Mouse (Mus musculus) intestine, embryonic 15.5 days (tissue): Measurements from ENCODE around the gene Tbc1d10b. TPM values are rescaled to one million over a fixed set of nuclear protein-coding genes. Genes with fewer than 3 reads are reported as not detected.

Experiments used
- ATAC-seq: fragments of 200-750 bp; cut with Nextera tagmentation; 2 replicates; pipeline ENCODE4 v1.8.0; 2017; ENCODE audit warnings: moderate TSS enrichment, moderate library complexity
- H3K27ac ChIP-seq: fragments of 300-500 bp; sonication (generic); 2 replicates; pipeline ENCODE4 v1.5.1; 2015; ENCODE audit warnings: mild to moderate bottlenecking, inconsistent platforms
- H3K27me3 ChIP-seq: fragments of 300-500 bp; sonication (generic); replicated peaks from 2 replicates; pipeline ENCODE4 v1.6.1; 2015; ENCODE audit warnings: inconsistent platforms
- H3K36me3 ChIP-seq: fragments of 300-500 bp; sonication (generic); 2 replicates; pipeline ENCODE4 v1.6.1; 2015; ENCODE audit warnings: inconsistent platforms
- H3K4me1 ChIP-seq: fragments of 300-500 bp; sonication (generic); replicated peaks from 2 replicates; pipeline ENCODE4 v1.6.1; 2015; ENCODE audit warnings: inconsistent platforms
- H3K4me2 ChIP-seq: fragments of 300-500 bp; sonication (generic); replicated peaks from 2 replicates; pipeline ENCODE4 v1.6.1; 2015; ENCODE audit warnings: mild to moderate bottlenecking, inconsistent platforms
- H3K4me3 ChIP-seq: fragments of 300-500 bp; sonication (generic); replicated peaks from 2 replicates; pipeline ENCODE4 v1.5.1; 2015; ENCODE audit warnings: inconsistent platforms
- H3K9ac ChIP-seq: fragments of 300-500 bp; sonication (generic); 2 replicates; pipeline ENCODE4 v1.6.1; 2015; ENCODE audit warnings: inconsistent platforms
- H3K9me3 ChIP-seq: fragments of 300-500 bp; sonication (generic); 2 replicates; pipeline ENCODE4 v1.6.1; 2016; ENCODE audit warnings: inconsistent platforms
- WGBS: fragments of 180-500 bp; shearing (Covaris S2); methylation state at CpG from one replicate; pipeline ENCODE4 v1.1.7; 2015; 5-methylcytosine and 5-hydroxymethylcytosine counted together
- polyA plus RNA-seq: library from polyadenylated mRNA; unstranded; fragments of >200 nt; fragmentation: Nextera tagmentation; extraction: Ambion mirVana; gene quantifications from 2 replicates; pipeline ENCODE4 v1.2.1, GENCODE M21; 2015

Gene Tbc1d10b
- polyA plus RNA-seq, 1 experiment from 2014 or later, result 23.2 TPM

GRCm38 (mm10) chr7:127234777-127235176 lies 26.5 kb upstream of the Tbc1d10b start:
- Histone ChIP-seq H3K27ac (no peak overlapping the region), H3K9ac (no peak overlapping the region), H3K4me2 (no peak overlapping the region; the same call in 1 of the 2 replicates), H3K4me1 (peaks cover 18% of the 10 kb centered on the region), H3K9me3 (no peaks in the 10 kb centered on the region), H3K27me3 (no peaks in the 10 kb centered on the region), H3K4me3 (no peak overlapping the region), H3K36me3 (peaks cover 23% of the 10 kb centered on the region)
- WGBS, result 90% methylated on average over 2 of the region's 2 CpGs
- ATAC-seq, result no peak

DNA sequence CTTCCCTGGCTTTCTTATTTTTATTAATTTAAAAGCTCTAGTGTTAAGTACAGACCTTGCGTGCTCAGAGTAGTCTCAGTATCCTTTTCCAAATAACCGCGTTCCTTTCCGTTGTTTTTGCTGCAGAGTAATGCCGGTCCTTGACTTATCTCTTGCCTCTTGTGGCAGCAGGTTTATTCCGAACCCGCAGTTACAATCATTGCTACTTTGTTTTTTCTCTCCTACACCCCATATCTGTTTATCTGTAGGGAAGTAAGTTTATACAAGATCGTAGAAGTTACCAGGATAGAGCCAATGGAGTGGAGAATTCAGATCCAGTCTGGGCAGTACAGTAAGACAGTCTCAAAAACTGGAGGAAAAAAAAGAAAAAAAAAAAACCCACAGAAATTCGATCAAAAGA lies 25.5 kb upstream of the Tbc1d10b start:
- H3K27me3 ChIP-seq, result no peaks in the 10 kb centered on the region
- ATAC-seq, result no peak
- no peaks in the 10 kb centered on the region for H3K9me3 ChIP-seq
- H3K9ac ChIP-seq, result peak overlapping the region; percentile 99
- H3K4me2 ChIP-seq, result peak overlapping the region; percentile 56
- peaks cover 23% of the 10 kb centered on the region for H3K36me3 ChIP-seq
- peak overlapping the region; percentile 98 for H3K4me3 ChIP-seq
- 1% methylated on average over 9 of the region's 9 CpGs for WGBS
- H3K27ac ChIP-seq, result peak overlapping the region; percentile 99
- peaks cover 18% of the 10 kb centered on the region for H3K4me1 ChIP-seq

GRCm38 (mm10) chr7:127233368-127233749 lies 25.1 kb upstream of the Tbc1d10b start:
- Histone ChIP-seq H3K4me1 (peaks cover 18% of the 10 kb centered on the region), H3K9ac (peak overlapping the region; percentile 99), H3K27me3 (no peaks in the 10 kb centered on the region), H3K27ac (peak overlapping the region; percentile 99), H3K9me3 (no peaks in the 10 kb centered on the region), H3K4me2 (peak overlapping the region; percentile 56), H3K4me3 (peak overlapping the region; percentile 98), H3K36me3 (peaks cover 23% of the 10 kb centered on the region)
- WGBS, result 0% methylated on average over 27 of the region's 27 CpGs
- peak; percentile 34 for ATAC-seq

GRCm38 (mm10) chr7:127232622-127233367 lies 24.5 kb upstream of the Tbc1d10b start, which contains the start of the genes Zfp553 and Sept1:
Zfp553 (plus strand) TSS chr7:127233061.
Sept1 (minus strand) TSS chr7:127233130.
- Histone ChIP-seq H3K4me3 (peak within 1 kb of the TSS; percentile 98), H3K9me3 (no peaks in the 10 kb centered on the region), H3K36me3 (peaks cover 23% of the 10 kb centered on the region), H3K9ac (peak within 1 kb of the TSS; percentile 99), H3K4me1 (peaks cover 18% of the 10 kb centered on the region), H3K4me2 (peak within 1 kb of the TSS; percentile 56), H3K27me3 (no peaks in the 10 kb centered on the region), H3K27ac (peak within 1 kb of the TSS; percentile 99)
- WGBS, result under 1% methylated on average over 64 of the region's 64 CpGs
- ATAC-seq, result peak; percentile 94

- H3K4me3 ChIP-seq, result peak overlapping the region; percentile 98
- H3K4me2 ChIP-seq, result peak overlapping the region; percentile 56
- H3K4me1 ChIP-seq, result peaks cover 18% of the 10 kb centered on the region
- H3K27ac ChIP-seq, result peak overlapping the region; percentile 99
- no peaks in the 10 kb centered on the region for H3K27me3 ChIP-seq
- no peaks in the 10 kb centered on the region for H3K9me3 ChIP-seq
- peaks cover 18% of the 10 kb centered on the region for H3K36me3 ChIP-seq
- ATAC-seq, result no peak
- WGBS, result 4% methylated on average over 20 of the region's 20 CpGs
- peak overlapping the region; percentile 99 for H3K9ac ChIP-seq
These were observed 23.8 kb upstream of the Tbc1d10b start for GRCm38 (mm10) chr7:127231826-127232621.

DNA sequence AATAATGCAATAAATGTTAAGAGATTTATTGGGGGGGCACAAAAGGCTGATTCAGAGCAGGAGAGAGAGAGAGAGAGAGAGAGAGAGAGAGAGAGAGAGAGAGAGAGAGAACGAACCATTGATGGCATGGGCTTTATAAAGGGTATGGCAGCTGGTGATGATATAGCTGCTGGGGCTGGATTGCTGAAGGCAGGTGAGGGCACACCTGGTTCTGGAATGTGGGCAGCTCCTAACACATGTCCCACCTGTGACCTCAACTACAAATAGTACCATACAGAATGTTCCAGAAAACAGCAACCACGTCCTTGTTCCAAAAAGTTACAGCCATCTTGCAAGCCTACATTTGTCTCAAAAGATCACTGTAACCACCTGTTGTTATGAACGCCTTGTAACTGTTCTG lies 23.1 kb upstream of the Tbc1d10b start:
- Histone ChIP-seq H3K4me1 (peaks cover 18% of the 10 kb centered on the region), H3K36me3 (peaks cover 12% of the 10 kb centered on the region), H3K9me3 (no peaks in the 10 kb centered on the region), H3K27me3 (no peaks in the 10 kb centered on the region), H3K9ac (peak overlapping the region; percentile 99; the same call in 1 of the 2 replicates), H3K4me3 (peak overlapping the region; percentile 98), H3K27ac (peak overlapping the region; percentile 6; the same call in 1 of the 2 replicates), H3K4me2 (peak overlapping the region; percentile 56)
- 52% methylated on average over 3 of the region's 3 CpGs for WGBS
- no peak for ATAC-seq

DNA sequence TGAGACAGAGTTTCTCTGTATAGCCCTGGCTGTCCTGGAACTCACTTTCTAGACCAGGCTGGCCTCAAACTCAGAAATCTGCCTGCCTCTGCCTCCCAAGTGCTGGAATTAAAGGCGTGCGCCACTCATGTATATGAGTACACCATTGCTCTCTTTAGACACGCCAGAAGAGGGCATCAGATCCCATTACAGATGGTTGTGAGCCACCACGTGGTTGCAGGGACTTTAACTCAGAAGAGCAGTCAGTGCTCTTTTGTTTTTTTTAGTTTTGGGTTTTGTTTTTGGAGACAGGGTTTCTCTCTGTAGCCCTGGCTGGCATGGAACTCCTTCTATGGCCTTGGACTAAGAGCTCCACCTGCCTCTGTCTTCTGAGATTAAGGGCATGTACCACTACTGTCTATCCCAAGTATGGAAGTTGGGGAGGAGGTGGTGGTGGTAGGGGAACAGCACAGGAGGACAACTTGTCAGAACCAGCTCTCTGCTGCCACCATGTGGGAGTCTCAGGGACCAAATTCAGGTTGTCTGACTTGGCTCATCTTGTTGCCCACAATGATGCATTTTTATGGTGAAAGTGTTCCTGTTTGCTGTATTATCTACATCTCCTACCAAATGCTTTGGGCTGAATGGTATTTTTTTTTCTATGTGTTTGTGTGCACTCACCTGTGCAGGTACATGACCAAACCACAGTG lies 20.5 kb upstream of the Tbc1d10b start:
- Histone ChIP-seq H3K9me3 (no peaks in the 10 kb centered on the region), H3K4me1 (peaks cover 12% of the 10 kb centered on the region), H3K27ac (no peak overlapping the region), H3K4me3 (no peak overlapping the region), H3K9ac (no peak overlapping the region), H3K36me3 (no peaks in the 10 kb centered on the region), H3K4me2 (no peak overlapping the region), H3K27me3 (no peaks in the 10 kb centered on the region)
- ATAC-seq, result no peak
- 68% methylated on average over 4 of the region's 4 CpGs for WGBS

GRCm38 (mm10) chr7:127225147-127225995 lies 17.1 kb upstream of the Tbc1d10b start:
- Histone ChIP-seq H3K9me3 (no peaks in the 10 kb centered on the region), H3K4me3 (no peak overlapping the region), H3K27ac (peak overlapping the region; percentile 4; the same call in 1 of the 2 replicates), H3K4me1 (no peaks in the 10 kb centered on the region; the same call in 1 of the 2 replicates), H3K27me3 (no peaks in the 10 kb centered on the region), H3K9ac (no peak overlapping the region), H3K4me2 (no peak overlapping the region), H3K36me3 (no peaks in the 10 kb centered on the region)
- ATAC-seq, result peak; percentile 65
- WGBS, result 81% methylated on average over 11 of the region's 11 CpGs

GRCm38 (mm10) chr7:127224616-127225015 lies 16.3 kb upstream of the Tbc1d10b start:
- Histone ChIP-seq H3K27ac (no peak overlapping the region), H3K4me1 (no peaks in the 10 kb centered on the region), H3K9me3 (no peaks in the 10 kb centered on the region), H3K36me3 (no peaks in the 10 kb centered on the region), H3K4me3 (no peak overlapping the region), H3K27me3 (no peaks in the 10 kb centered on the region), H3K9ac (no peak overlapping the region), H3K4me2 (no peak overlapping the region)
- ATAC-seq, result no peak
- 89% methylated on average over 6 of the region's 6 CpGs for WGBS

DNA sequence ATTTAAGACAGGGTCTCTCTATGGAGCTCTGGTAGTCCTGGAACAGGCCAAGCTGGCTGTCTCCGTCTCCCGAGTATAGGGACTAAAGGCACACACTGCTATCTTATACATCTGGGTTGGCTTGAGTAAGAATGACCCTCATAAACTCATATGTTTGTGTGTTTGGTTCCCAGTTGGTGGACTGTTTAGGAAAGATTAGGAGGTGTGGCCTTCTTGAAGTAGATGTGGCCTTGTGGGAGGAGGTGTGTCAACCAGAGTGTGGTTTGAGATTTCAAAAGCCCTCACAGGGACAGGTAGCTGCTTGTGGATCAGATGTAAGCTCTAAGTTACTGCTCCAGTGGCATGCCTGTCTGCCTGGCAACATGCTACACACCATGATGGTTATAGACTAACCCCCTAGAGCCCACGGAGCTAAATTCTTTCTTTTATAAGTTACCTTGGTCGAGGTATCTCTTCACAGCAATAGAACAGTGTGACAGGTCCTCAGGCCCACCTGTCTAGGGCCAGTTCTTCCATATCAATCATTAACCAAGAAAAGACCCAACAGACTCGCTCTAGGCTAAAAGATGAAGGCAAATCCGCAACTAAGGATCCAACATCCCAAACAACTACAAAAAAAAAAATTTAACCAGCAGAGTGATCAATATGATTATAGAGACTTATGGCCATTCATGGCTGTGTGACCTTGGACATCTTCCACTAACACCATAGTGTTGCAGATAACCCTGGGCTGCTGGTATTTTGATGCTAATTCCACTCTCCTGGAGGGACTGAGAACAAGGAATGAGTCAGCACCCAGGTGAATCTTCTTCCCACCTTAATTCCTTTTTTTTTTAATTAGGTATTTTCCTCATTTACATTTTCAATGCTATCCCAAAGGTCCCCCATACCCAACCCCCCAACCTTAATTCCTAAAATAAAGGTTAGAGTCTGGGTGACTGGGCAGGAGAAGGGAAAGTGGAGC lies 15.5 kb upstream of the Tbc1d10b start:
- Histone ChIP-seq H3K4me3 (no peak overlapping the region), H3K9me3 (no peaks in the 10 kb centered on the region), H3K4me1 (no peaks in the 10 kb centered on the region), H3K36me3 (no peaks in the 10 kb centered on the region), H3K27ac (no peak overlapping the region), H3K9ac (no peak overlapping the region), H3K27me3 (no peaks in the 10 kb centered on the region), H3K4me2 (no peak overlapping the region)
- 74% methylated on average over 6 of the region's 6 CpGs for WGBS
- ATAC-seq, result no peak
